Mouse (Mus musculus) heart, postnatal 0 days (tissue): ENCODE data around the gene Crybg3. TPM values are rescaled to one million over a fixed set of nuclear protein-coding genes. Genes with fewer than 3 reads are reported as not detected.

Experiments used
- ATAC-seq: fragments of 200-750 bp; cut with Nextera tagmentation; 2 replicates; pipeline ENCODE4 v1.8.0; 2017; ENCODE audit warnings: low read depth, moderate number of reproducible peaks, moderate library complexity; ENCODE audit not compliant: insufficient read depth
- DNase-seq: peaks from one replicate; pipeline ENCODE4 v3.0.0-alpha.2; 2016; ENCODE audit warnings: low spot score
- H3K27ac ChIP-seq: fragments of 300-500 bp; sonication (generic); 2 replicates; pipeline ENCODE4 v1.5.1; 2014; ENCODE audit warnings: low read depth, mild to moderate bottlenecking
- H3K27me3 ChIP-seq: fragments of 300-500 bp; sonication (generic); 2 replicates; pipeline ENCODE4 v1.6.1; 2014; ENCODE audit warnings: low read length, mixed read lengths; ENCODE audit not compliant: control insufficient read depth, insufficient read depth
- H3K36me3 ChIP-seq: fragments of 300-500 bp; sonication (generic); replicated peaks from 2 replicates; pipeline ENCODE4 v1.6.1; 2014; ENCODE audit warnings: low read length, mixed read lengths; ENCODE audit not compliant: control insufficient read depth, insufficient read depth
- H3K4me1 ChIP-seq: fragments of 300-500 bp; sonication (generic); 2 replicates; pipeline ENCODE4 v1.6.1; 2014; ENCODE audit warnings: antibody characterized with exemption; ENCODE audit not compliant: control insufficient read depth, insufficient read depth
- H3K4me2 ChIP-seq: fragments of 300-500 bp; sonication (generic); 2 replicates; pipeline ENCODE4 v1.6.1; 2014; ENCODE audit warnings: low read depth, mild to moderate bottlenecking, low read length, moderate library complexity
- H3K4me3 ChIP-seq: fragments of 300-500 bp; sonication (generic); 2 replicates; pipeline ENCODE4 v1.5.1; 2014; ENCODE audit warnings: low read depth, low read length
- H3K9ac ChIP-seq: fragments of 300-500 bp; sonication (generic); replicated peaks from 2 replicates; pipeline ENCODE4 v1.6.1; 2014; ENCODE audit warnings: low read depth, low read length, mixed read lengths
- H3K9me3 ChIP-seq: fragments of 300-500 bp; sonication (generic); replicated peaks from 2 replicates; pipeline ENCODE4 v1.6.1; 2016; ENCODE audit warnings: low read length; ENCODE audit not compliant: control insufficient read depth
- CTCF ChIP-seq: IDR thresholded peaks from 2 replicates; pipeline ENCODE4 v1.5.1; 2016; ENCODE audit warnings: antibody characterized with exemption, control low read depth, low read depth
- EP300 ChIP-seq: IDR thresholded peaks from 2 replicates; pipeline ENCODE4 v1.6.1; 2016; ENCODE audit warnings: antibody characterized with exemption, low read depth
- WGBS: fragments of 180-500 bp; shearing (Covaris S2); extraction: QIAGEN DNeasy Blood & Tissue Kit; methylation state at CpG from one replicate; pipeline ENCODE4 v1.1.7; 2014; 5-methylcytosine and 5-hydroxymethylcytosine counted together
- polyA plus RNA-seq: library from polyadenylated mRNA; unstranded; fragments of >200 nt; fragmentation: Nextera tagmentation; extraction: Ambion mirVana; gene quantifications from 2 replicates; pipeline ENCODE4 v1.2.1, GENCODE M21; 2015
- total RNA-seq: library from RNA; depleted of rRNA; stranded (reverse); fragments of >200 nt; gene quantifications from 2 replicates; pipeline ENCODE4 v1.2.3, GENCODE M21; 2014; ENCODE audit warnings: low replicate concordance

Crybg3 gene
- total and polyA plus RNA-seq, 2 experiments from 2014 or later, result 8.9 to 26.9 TPM

DNA sequence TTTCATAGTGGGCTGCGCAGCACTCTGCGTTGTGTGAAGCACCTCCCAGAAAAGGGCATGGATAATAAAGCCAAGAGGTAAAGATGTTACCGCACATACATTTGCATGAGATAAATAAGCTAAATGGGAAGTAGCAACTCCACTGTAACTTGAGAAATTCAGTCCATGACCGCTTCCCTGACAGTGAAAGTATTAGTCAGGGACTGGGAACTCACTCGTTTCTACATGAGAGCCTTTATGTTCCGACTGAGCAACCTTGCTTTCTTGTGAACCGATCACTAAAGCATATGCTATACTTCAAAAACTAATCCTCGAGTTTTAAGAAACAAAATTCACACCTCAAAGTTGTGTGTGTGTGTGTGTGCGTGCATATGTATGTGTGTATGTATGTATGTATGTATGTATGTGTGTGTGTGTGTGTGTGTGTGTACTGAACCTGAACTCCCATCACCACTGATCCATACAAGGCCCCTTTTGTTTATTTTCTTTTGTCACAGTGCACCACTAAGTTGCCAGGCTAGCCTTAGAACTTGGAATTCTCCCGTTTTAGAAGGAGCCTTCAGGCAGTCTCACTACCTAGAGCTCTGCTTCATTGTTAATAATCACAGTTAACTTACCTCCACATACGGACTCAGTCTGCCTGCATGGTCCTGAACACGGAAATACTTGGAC, 47.2 kb downstream of the Crybg3 start:
- WGBS, result 83% methylated on average over 12 of the region's 12 CpGs
- DNase-seq (no peak), ATAC-seq (no peak)
- H3K27ac ChIP-seq, result no peak overlapping the region
- H3K9me3 ChIP-seq, result no peaks in the 10 kb centered on the region
- peaks cover 56% of the 10 kb centered on the region for H3K36me3 ChIP-seq
- peaks cover under 1% of the 10 kb centered on the region; the same call in 1 of the 2 replicates for H3K4me1 ChIP-seq
- no peak overlapping the region for H3K4me2 ChIP-seq
- TF ChIP-seq CTCF, result no peak
- TF ChIP-seq EP300, result no peak
- no peak overlapping the region for H3K9ac ChIP-seq
- H3K27me3 ChIP-seq, result no peaks in the 10 kb centered on the region
- H3K4me3 ChIP-seq, result no peak overlapping the region

DNA sequence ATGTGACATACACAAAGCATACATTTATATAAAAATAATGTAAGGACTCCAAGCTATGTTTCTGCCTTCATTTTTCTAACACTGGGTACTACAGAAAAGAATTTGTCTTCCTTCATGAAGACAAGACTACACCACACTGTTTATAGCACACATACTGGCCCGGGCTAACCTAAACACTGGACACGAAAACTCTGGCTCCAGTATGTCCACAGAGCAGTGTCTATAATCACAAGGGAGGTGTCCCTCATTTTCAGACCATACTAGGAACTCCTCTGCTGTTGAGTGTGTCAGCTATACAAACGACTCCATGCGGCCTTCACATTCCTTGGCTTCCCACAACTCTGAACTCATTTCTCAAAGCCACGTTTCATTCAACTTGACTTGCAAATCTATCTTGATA, 49.3 kb downstream of the Crybg3 start:
- ATAC-seq (no peak), DNase-seq (no peak)
- H3K9me3 ChIP-seq, result no peaks in the 10 kb centered on the region
- peaks cover 13% of the 10 kb centered on the region for H3K4me1 ChIP-seq
- H3K9ac ChIP-seq, result no peak overlapping the region
- 60% methylated on average over 5 of the region's 5 CpGs for WGBS
- H3K27ac ChIP-seq, result no peak overlapping the region
- no peak overlapping the region for H3K4me2 ChIP-seq
- TF ChIP-seq EP300, result no peak
- TF ChIP-seq CTCF, result no peak
- H3K27me3 ChIP-seq, result no peaks in the 10 kb centered on the region
- no peak overlapping the region for H3K4me3 ChIP-seq
- H3K36me3 ChIP-seq, result peaks cover 36% of the 10 kb centered on the region

- H3K4me2 ChIP-seq, result no peak overlapping the region
- no peak overlapping the region for H3K4me3 ChIP-seq
- peaks cover 18% of the 10 kb centered on the region for H3K36me3 ChIP-seq
- 90% methylated on average over 15 of the region's 15 CpGs for WGBS
- DNase-seq (no peak), ATAC-seq (no peak)
- peaks cover 13% of the 10 kb centered on the region for H3K4me1 ChIP-seq
- no peak overlapping the region for H3K9ac ChIP-seq
- H3K27me3 ChIP-seq, result no peaks in the 10 kb centered on the region
- TF ChIP-seq EP300, result no peak
- no peak for TF ChIP-seq CTCF
- no peaks in the 10 kb centered on the region for H3K9me3 ChIP-seq
- no peak overlapping the region for H3K27ac ChIP-seq
These were observed 51.1 kb downstream of the Crybg3 start for GRCm38 (mm10) chr16:59549631-59550030.

GRCm38 (mm10) chr16:59548582-59548947, 52.2 kb downstream of the Crybg3 start:
- peaks cover 13% of the 10 kb centered on the region for H3K4me1 ChIP-seq
- DNase-seq (no peak), ATAC-seq (no peak)
- no peaks in the 10 kb centered on the region for H3K9me3 ChIP-seq
- H3K4me2 ChIP-seq, result no peak overlapping the region
- peaks cover 13% of the 10 kb centered on the region; the same call in 1 of the 2 replicates for H3K36me3 ChIP-seq
- 0 out of 2 replicates have a peak overlapping the region, but pooled peaks have one; percentile 36 for H3K27ac ChIP-seq
- 80% methylated on average over 4 of the region's 4 CpGs for WGBS
- no peak overlapping the region for H3K9ac ChIP-seq
- H3K4me3 ChIP-seq, result no peak overlapping the region
- H3K27me3 ChIP-seq, result no peaks in the 10 kb centered on the region
- no peak for TF ChIP-seq EP300
- no peak for TF ChIP-seq CTCF

- peak; percentile 39 for DNase-seq
These were observed 52.7 kb downstream of the Crybg3 start for GRCm38 (mm10) chr16:59547887-59548581.

More at GRCm38 (mm10) chr16:59547887-59548581, 52.7 kb downstream of the Crybg3 start:
- 39% methylated on average over 14 of the region's 14 CpGs for WGBS
- Histone ChIP-seq H3K27ac (peak overlapping the region; percentile 36; the same call in 1 of the 2 replicates), H3K4me2 (no peak overlapping the region), H3K9me3 (no peaks in the 10 kb centered on the region), H3K27me3 (no peaks in the 10 kb centered on the region), H3K9ac (no peak overlapping the region), H3K4me3 (no peak overlapping the region), H3K4me1 (peaks cover 13% of the 10 kb centered on the region), H3K36me3 (peaks cover 12% of the 10 kb centered on the region)
- TF ChIP-seq EP300 (no peak), CTCF (no peak)
- no peak for ATAC-seq
